Mouse (Mus musculus) embryo, embryonic 10 days (tissue): ENCODE measurements around the gene Nphs1.
"Not testable (repeated sequence)": the region's sequence is repeated elsewhere in the genome, so short reads cannot be mapped to it uniquely, and the experiment has no call there.

ENCODE experiments used
- DNase-seq: peaks from one replicate; pipeline ENCODE4 v3.0.0-alpha.2; 2015; ENCODE audit warnings: low spot score

Nphs1 gene

GRCm38 (mm10) chr7:30493401-30493931, 35.4 kb downstream of the Nphs1 start, which contains the start of gene Prodh2:
TSS of gene Prodh2 (plus strand) at chr7:30493622.
- DNase-seq: no peak

- not testable (repeated sequence) for DNase-seq
Observed at GRCm38 (mm10) chr7:30495506-30496042, 37.5 kb downstream of the Nphs1 start.

GRCm38 (mm10) chr7:30501159-30501558, 43.0 kb downstream of the Nphs1 start:
- not testable (repeated sequence) for DNase-seq

GRCm38 (mm10) chr7:30508061-30508460, 49.9 kb downstream of the Nphs1 start:
- DNase-seq: no peak

- DNase-seq: no peak
Observed at GRCm38 (mm10) chr7:30515003-30515760, 57.1 kb downstream of the Nphs1 start.

- DNase-seq: no peak
Observed at GRCm38 (mm10) chr7:30518325-30518724, 60.2 kb downstream of the Nphs1 start.

GRCm38 (mm10) chr7:30520396-30520795, 62.3 kb downstream of the Nphs1 start:
- DNase-seq: no peak

- DNase-seq: no peak
Observed at GRCm38 (mm10) chr7:30520856-30521255, 62.7 kb downstream of the Nphs1 start.

GRCm38 (mm10) chr7:30522871-30523270, 64.8 kb downstream of the Nphs1 start:
- no peak for DNase-seq

- DNase-seq: no peak
Observed at GRCm38 (mm10) chr7:30524487-30524886, 66.4 kb downstream of the Nphs1 start.

- DNase-seq: no peak
Observed at GRCm38 (mm10) chr7:30525954-30526353, 67.8 kb downstream of the Nphs1 start.

- DNase-seq: no peak
Observed at GRCm38 (mm10) chr7:30526399-30526798, 68.3 kb downstream of the Nphs1 start.

GRCm38 (mm10) chr7:30526981-30527380, 68.9 kb downstream of the Nphs1 start:
- no peak for DNase-seq

- DNase-seq: no peak
Observed at GRCm38 (mm10) chr7:30531291-30531815, 73.2 kb downstream of the Nphs1 start.

GRCm38 (mm10) chr7:30532931-30533330, 74.8 kb downstream of the Nphs1 start:
- DNase-seq: peak; percentile 64

GRCm38 (mm10) chr7:30533941-30534632, 76.0 kb downstream of the Nphs1 start:
- DNase-seq: peak; percentile 56

GRCm38 (mm10) chr7:30534633-30535577, 76.8 kb downstream of the Nphs1 start, which contains the start of gene Arhgap33:
TSS of gene Arhgap33 (minus strand) at chr7:30535060.
- peak; percentile 96 for DNase-seq
